Mouse (Mus musculus) MN1 (cell line): ENCODE data around the gene Lair1.

ENCODE experiments used
- DNase-seq: peaks from one replicate; pipeline ENCODE4 v3.0.0-alpha.2; 2016; ENCODE audit warnings: low spot score

Gene Lair1

GRCm38 (mm10) chr7:3962017-3962416, 101.0 kb downstream of the Lair1 start:
- no peak for DNase-seq

GRCm38 (mm10) chr7:3957387-3957786, 105.6 kb downstream of the Lair1 start:
- no peak for DNase-seq
